Mouse (Mus musculus): ENCODE data around the gene Tmc5.

The Tmc5 gene

GRCm38 (mm10) chr7:118696146-118696545, 99.0 kb downstream of the Tmc5 start:
- no peak for DNase-seq (ENCODE audit: low read depth)

DNA sequence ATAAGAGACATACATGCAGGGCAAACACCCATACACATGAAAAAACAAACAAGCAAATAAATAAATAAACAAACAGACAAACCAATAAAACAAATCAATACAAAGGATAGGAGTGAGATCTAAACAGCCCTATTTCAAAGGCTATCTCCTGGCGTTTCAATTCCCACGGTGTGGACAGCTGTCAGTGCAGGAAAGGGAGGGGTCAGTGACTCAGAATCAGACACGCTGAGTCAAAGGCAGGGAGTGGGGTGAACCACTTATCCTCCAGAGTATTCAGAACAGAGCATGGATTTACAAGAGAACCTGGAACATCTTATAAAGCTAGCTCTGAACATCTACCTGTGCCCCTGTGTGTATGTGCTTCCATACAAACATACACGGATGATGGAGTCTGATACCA, 100.1 kb downstream of the Tmc5 start:
- DNase-seq (ENCODE audit: low read depth), result peak; percentile 54

DNA sequence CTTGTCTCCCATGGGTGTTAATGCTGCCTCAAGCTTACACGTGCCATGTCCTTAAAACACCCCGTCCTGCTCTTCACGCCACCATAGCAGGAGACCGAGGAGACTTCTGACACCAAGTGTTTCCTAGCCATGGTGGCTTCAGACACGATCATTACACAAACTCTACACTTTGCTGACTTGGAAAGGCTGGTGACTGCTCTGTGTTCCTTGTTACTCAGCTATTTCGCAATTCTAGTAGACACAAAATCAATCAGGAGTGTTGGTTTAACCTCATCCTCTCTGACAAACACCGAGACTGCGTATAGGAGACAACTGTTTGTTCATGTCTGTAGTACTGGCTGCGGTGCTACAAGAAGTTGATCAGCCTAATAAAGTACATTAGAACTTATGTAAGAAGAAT, 101.8 kb downstream of the Tmc5 start:
- peak; percentile 68 for DNase-seq (ENCODE audit: low read depth)

GRCm38 (mm10) chr7:118703144-118703561, 106.1 kb downstream of the Tmc5 start:
- DNase-seq (ENCODE audit: low read depth), result peak; percentile 86

- peak; percentile 26 for DNase-seq (ENCODE audit: low read depth)
Observed at GRCm38 (mm10) chr7:118704001-118704850, 107.1 kb downstream of the Tmc5 start.

DNA sequence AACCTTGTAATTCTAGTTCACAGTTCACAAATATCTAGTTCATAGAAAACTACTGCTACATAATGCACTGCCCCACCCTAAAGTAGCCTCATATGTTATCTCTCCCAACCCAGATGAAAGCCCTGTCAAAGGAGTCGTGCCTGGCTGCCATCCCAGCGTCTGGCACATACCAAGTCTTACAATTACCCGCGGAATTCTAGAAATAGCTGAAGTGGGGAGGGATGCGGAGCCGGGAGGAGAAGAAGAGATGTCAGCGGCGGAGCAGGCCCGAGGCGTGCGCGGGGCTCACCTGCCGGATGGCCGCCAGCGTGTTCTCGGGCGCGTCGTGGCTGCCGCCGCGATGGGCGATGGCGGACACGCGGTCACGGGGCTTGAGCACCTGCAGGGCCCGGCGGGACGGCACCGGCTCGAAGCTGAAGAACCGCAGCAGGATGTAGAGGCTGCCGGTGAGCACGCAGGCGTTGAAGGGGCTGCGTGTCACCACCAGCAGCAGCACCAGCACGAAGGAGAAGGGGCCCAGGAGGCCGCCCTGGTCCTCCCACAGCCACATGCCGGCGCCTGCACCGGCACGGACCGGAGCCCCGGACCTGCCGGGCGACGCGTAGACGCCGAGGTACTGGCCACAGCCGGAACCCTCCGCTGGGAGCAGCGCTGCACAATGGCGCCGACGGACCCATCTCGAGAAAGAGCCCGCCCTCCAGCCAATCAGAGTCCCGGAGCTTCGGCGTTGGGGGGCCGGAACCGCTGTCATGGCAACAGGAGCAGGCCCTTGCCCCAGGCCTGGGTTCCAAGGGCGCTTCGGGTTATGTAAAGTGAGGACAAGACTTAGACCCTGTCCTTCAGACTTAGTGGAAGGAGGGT, 108.2 kb downstream of the Tmc5 start, which contains the start of gene Gde1:
Gene Gde1 (minus strand): TSS at position 678 of the 861 bp plus-strand sequence.
- DNase-seq (ENCODE audit: low read depth), result peak; percentile 86

DNA sequence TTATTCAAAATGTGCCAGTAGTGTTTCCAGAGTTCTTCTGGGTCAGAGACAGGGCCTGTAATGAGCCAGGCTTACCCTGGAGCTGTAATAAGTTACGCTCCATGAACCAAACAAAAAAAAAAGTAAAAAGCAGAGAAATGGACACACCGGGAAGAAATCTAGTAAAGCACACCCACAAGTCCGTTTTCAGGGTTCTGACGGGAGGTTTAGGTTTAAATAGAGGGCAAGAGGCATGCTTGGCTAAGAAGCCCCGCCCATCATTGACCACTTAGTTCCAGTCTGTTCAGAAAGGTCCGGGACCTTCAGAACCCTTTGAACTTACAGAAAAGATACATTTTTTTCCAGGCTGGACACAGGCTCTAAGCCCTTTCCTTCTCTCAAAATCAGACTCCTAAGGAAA, 109.0 kb downstream of the Tmc5 start:
- no peak for DNase-seq (ENCODE audit: low read depth)

- no peak for DNase-seq (ENCODE audit: low read depth)
Observed at GRCm38 (mm10) chr7:118706488-118706887, 109.4 kb downstream of the Tmc5 start.

GRCm38 (mm10) chr7:118707216-118707615, 110.1 kb downstream of the Tmc5 start:
- no peak for DNase-seq (ENCODE audit: low read depth)

- no peak for DNase-seq (ENCODE audit: low read depth)
Observed at GRCm38 (mm10) chr7:118708002-118708401, 110.9 kb downstream of the Tmc5 start.

DNA sequence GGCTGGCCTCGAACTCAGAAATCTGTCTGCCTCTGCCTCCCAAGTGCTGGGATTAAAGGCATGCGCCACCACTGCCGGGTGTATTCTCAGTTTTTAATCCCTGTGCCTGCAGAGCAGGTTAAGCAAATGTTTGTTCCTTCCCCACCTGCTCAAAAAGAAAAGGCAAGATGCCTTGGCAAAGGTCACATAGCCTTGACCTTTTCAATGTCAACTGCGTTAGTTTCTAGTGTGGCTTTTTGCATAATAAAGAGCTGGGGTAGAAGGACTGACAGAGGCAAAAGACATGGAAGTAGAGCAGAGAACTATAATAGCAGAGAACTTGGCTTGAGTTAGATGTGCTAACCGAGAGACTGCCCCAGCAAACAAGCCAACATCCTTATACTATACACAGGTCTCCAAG, 113.7 kb downstream of the Tmc5 start:
- DNase-seq (ENCODE audit: low read depth), result no peak

DNA sequence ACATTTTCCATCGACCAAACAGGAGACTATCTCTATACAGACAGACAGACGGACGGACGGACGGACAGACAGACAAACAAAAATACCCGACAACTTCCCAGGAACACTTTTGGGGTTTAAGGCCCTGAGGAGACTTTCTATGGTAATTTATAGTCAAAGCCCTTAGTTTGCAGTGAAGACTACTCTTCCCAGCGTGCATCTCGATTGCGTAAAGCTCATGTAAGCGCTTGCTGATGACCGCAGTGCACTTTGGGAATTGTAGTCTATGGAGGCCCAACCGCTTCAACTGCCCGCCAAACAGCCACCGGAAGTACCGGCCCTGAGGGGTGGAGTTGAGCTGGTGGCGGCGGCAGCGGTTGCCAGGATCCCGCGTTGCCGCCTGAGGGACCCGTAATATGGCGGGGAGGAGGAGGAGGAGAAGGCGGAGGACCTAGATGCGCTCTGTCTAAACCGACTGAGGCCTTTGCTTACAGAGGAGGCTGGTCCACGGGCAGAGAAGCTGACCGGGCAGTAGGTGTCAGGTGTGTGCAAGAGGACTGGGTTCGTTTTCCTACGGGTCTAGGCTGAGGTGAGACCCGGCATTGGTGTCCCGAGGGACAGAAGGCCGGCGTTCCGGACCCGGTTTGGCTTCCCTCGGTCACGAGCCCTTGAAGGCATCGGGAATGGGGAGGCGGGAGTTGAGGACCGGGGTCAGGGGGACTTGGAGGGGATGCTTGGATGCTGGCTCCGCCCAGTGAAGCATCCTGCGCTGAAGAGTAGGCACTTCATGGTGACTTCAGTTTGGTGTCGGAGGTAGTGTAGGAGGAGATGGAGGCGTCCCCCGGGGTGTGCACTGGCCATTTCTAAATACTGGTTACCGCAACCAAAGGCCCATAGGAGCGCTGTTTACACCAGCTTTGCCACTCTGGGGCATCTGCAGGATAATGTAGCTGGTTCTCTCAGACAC, 115.4 kb downstream of the Tmc5 start, which contains the start of gene Ccp110:
Gene Ccp110 (plus strand): TSS at position 325 of the 946 bp plus-strand sequence.
- DNase-seq (ENCODE audit: low read depth), result peak; percentile 98

- no peak for DNase-seq (ENCODE audit: low read depth)
Observed at GRCm38 (mm10) chr7:118714873-118715272, 117.8 kb downstream of the Tmc5 start.

- DNase-seq (ENCODE audit: low read depth), result no peak
Observed at GRCm38 (mm10) chr7:118718066-118718465, 121.0 kb downstream of the Tmc5 start.

- no peak for DNase-seq (ENCODE audit: low read depth)
Observed at GRCm38 (mm10) chr7:118723927-118724326, 126.8 kb downstream of the Tmc5 start.

Data from 416B (cell line).